Mouse (Mus musculus) ES-Bruce4 (cell line): ENCODE data around the gene Ddc.

Experiments used
- CTCF ChIP-seq: IDR thresholded peaks from one replicate; pipeline ENCODE4 v1.8.1; 2011; ENCODE audit warnings: low read depth, low read length
- EP300 ChIP-seq: IDR thresholded peaks from 2 replicates; pipeline ENCODE4 v1.6.1; 2011; ENCODE audit warnings: low read depth, low read length; ENCODE audit not compliant: insufficient read depth
- POLR2A ChIP-seq: IDR thresholded peaks from one replicate; pipeline ENCODE4 v1.8.1; 2011; ENCODE audit warnings: low read length; ENCODE audit not compliant: insufficient read depth

DNA sequence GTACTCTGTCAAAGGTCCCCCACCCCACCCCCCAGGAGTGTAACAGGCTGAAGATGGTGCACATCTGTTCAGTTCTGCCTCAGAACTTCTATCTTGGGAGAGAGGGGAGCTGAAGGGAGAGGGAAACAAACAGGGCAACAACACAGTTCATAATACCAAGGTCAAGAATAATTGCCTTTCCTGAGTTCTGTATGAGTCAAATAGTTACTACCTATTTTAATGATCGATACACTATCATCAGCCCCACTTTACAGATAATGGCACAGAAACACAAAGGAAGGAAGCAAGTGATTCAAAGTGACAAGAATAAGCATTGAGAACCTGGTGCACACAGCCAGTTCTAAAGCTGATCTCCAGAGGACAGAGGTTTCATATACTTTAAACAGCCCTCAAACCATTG, 40.6 kb upstream of the Ddc start:
- TF ChIP-seq POLR2A (no peak), CTCF (no peak), EP300 (no peak)
